Mouse (Mus musculus): ENCODE results near the gene Rbfox1.
A peak's percentile ranks its signal among the peaks of the same experiment; 100 is the strongest.

Rbfox1 gene

GRCm38 (mm10) chr16:7229232-7229631 lies 1344.1 kb downstream of the Rbfox1 start:
- no peak for DNase-seq (ENCODE audit: low spot score)

DNA sequence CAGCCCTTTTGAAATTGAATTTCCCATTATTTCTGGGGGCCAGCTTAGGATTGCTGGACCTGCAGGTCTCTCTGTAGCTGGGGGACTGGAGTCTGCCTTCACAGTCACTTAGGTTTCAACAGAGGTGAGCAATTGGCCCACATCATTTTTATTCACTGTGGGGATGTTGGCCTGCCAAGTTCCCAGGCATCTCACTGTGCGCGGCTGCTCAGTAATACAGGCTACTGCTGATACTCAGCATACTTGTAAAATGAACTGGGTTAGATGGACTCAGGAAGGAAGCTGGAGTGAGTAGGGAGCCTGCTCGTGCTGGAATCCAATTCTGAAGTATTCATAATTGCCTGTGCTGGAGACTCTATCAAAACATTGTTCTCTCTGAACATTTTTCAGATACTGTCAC lies 1356.5 kb downstream of the Rbfox1 start:
- no peak for DNase-seq (ENCODE audit: low spot score)

DNA sequence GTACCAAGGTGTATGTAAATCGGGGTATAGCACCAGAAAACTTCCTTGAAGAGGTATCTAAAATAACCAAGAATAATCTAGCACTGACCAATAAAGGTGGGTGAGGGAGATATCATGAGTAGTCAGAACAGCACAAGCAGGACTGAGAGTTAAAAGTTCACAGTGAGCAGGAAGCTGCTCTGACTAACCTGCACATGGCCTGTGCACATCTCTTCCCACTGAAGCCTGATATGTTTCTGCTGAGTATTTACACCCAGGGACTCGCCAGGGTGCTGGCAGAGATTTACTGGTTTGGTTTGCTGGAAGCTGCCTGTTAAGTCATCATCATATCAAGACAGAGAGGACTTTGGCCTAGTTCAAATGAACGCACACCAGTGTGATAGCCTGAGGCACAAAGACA lies 1357.3 kb downstream of the Rbfox1 start:
- no peak for DNase-seq (ENCODE audit: low spot score)

DNA sequence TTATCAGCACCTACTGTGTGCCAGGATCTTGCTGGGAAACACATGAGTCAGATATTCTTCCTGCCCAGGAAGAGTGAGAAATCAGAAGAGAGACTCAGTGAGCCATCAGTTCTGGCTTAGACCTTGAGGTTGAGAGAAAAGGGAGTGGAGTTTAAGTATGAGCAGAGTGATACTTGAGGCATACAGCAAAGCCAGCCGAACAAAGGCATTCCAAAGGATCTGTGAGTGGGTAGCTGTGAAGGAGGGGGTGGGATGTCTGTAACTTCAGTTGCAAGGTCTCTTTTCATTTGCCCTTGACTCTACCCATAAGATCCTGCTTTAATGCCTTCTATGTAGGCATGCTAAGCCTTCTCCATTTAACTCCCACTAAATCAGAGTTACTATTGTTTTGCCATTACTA lies 1359.2 kb downstream of the Rbfox1 start:
- DNase-seq (ENCODE audit: low spot score) = no peak

DNA sequence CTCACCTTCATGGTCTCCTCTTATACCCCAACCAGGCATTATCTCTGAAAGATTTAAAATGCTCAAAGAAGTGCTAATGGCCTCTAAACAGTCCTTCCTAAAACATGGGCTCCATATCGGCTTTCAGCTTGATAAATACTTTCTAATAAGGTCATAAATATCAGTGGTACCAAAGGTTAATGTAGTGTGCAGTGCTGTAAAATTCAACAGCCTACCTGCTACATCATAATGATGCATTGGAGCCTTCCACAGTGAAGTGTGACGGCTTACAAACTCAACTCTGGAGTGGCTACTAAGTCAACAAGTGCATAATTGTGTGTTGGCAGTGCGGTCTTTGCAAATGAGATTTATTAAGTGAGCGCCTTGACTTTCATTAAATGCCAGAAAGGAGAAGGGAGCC lies 1366.5 kb downstream of the Rbfox1 start:
- DNase-seq (ENCODE audit: low spot score) = no peak

DNA sequence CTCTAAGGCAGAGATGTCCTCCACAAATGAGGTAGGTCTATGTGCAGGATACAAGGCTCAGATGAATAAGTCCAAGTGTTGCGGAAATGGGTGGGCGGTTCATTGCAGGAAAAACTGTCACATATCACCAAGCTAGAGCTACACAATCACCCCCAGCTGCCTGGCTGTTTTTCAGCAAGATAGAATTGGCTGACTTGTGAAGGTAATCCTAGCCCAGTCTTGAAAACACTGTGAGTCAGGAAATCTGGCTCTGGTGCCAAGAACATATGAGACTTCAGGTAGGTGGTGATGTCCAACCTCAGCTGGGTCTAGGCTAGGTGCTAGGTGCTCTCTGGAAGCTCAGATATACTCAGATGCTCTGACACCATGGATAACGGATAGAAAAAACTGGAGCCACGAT lies 1372.2 kb downstream of the Rbfox1 start:
- DNase-seq (ENCODE audit: low spot score) = no peak

GRCm38 (mm10) chr16:7263261-7263660 lies 1378.1 kb downstream of the Rbfox1 start:
- no peak for DNase-seq (ENCODE audit: low spot score)

- DNase-seq (ENCODE audit: low spot score) = no peak
Measured at GRCm38 (mm10) chr16:7265715-7266114, 1380.6 kb downstream of the Rbfox1 start.

- no peak for DNase-seq (ENCODE audit: low spot score)
Measured at GRCm38 (mm10) chr16:7275501-7275900, 1390.3 kb downstream of the Rbfox1 start.

- no peak for DNase-seq (ENCODE audit: low spot score)
Measured at GRCm38 (mm10) chr16:7275901-7276300, 1390.7 kb downstream of the Rbfox1 start.

- DNase-seq (ENCODE audit: low spot score) = no peak
Measured at GRCm38 (mm10) chr16:7279544-7279943, 1394.4 kb downstream of the Rbfox1 start.

DNA sequence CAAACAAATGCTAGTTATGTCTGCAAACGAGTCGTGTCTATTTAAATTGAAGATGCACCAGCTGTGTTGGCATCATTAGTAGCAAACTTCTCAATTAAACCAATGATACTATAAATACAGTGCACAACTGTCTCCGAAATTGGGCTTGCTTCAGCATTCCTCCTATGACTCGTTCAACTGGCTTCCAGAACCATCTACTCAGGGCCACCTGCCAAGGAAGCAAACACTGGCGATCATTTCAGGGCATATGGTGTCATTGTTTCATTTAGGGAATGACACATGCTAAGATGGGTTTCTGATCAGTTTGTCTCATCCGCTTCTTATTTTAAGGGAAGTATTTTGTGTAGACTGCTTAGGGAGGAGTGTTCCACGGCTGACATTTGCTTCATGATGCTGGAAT lies 1397.1 kb downstream of the Rbfox1 start:
- no peak for DNase-seq (ENCODE audit: low spot score)

DNA sequence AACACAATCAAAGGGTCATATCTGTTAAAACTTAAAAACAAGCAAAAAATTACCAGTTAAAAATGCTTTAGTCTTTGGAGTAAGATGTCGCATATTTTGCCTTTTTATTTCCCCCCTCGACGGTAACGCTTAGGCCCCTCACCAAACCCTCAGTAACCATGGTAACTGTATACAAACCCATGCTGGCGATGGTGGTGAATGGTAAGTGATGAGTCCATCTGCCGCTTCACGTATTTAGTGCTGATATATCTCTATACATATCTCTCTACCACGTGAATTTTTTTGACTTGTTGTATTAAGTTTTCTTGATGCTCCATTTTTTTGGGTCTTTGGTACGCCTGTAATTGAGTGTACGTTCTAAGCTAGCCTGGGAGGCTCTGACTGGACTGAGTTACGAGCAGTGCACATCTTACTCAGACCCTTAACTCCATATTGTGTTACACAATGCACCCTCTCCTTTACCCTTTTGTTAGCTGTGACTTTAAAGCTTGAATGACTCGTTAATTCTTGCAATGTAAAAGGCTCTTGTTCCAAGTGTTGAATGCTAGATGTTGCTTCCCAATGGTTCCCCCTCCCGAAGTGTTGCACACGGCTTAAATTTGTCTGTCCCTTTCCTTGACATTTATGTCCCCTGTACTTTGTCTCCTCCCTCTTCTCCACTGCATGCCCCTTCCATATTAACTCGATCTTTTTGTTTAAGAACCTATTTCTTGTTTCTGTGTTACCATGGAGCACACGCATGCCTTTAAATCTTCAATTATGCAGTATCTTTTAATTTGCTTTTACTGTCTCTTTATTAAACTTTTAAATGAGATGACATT lies 1408.0 kb downstream of the Rbfox1 start:
- DNase-seq (ENCODE audit: low spot score) = no peak

DNA sequence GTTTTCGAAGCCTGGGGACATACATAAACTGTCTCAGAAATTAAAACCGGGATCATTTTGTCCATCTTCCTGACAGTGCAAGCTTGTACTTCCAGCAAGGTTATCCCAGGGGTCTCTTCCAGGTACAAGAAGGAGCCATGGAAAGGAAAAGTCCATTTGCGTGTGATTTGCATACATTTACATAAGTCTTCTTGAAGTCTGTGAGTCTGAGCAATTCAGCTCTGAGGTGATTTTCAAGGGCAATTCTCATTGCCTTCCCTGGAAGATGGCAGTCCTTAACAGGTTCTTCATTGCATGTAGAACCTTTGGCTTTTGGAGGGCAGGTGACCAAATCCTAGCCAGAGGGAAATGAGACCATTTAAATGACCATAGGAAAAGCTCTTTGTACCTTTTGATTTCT lies 1417.3 kb downstream of the Rbfox1 start:
- no peak for DNase-seq (ENCODE audit: low spot score)

DNA sequence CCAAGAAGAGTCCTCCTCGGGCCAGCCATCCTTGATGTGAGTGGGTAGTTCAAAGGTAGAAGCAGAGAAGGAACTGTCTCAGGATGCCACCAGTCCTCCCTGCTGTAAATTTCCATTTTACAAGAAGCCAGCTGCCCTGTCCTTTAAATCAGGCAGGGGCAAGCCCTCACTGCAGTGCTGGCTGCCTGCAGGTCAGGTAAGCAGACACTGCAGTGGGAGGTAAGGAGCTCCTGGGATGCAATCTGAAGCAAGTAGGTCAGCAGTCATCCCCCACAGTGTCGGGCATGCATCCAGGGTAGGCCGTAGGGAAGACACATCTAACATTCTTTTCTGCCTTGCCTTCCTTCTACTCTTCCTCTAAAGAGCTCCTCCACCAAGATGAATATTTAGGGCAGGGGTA lies 1444.0 kb downstream of the Rbfox1 start:
- DNase-seq (ENCODE audit: low spot score) = no peak

GRCm38 (mm10) chr16:7341186-7341585 lies 1456.0 kb downstream of the Rbfox1 start:
- peak; percentile 7 for DNase-seq (ENCODE audit: low spot score)

GRCm38 (mm10) chr16:7345298-7345697 lies 1460.1 kb downstream of the Rbfox1 start:
- no peak for DNase-seq (ENCODE audit: low spot score)

DNA sequence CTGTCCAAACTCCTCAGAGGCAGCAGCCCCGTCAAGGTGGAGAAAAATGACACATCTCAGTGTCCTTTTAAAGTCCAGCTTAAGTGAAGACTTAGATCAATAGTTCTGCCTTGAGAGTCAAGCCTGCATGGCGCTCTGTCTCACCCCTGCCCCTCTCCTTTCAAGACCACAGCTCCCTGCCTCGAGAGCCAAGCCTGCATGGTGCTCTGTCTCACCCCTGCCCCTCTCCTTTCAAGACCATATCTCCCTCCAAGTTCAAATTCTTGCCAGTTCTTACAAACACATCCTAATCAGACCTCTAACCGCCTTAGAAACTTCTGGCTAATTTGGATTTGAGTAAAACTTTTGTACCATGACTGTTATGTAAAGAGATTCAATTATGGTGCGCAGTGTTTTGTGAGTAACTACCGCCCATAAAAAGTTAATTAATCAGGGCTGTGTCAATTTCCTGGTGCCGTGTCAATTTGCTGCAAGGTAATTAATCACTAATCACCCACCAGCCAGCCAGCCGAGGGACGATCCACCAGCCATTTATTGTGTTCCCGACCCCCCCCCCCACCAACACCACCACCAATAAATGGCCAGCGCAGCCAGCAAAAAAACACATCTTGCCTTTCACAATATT lies 1461.0 kb downstream of the Rbfox1 start:
- DNase-seq (ENCODE audit: low spot score) = no peak

GRCm38 (mm10) chr16:7347522-7348165 lies 1462.5 kb downstream of the Rbfox1 start:
- no peak for DNase-seq (ENCODE audit: low spot score)

GRCm38 (mm10) chr16:7352808-7353207 lies 1467.7 kb downstream of the Rbfox1 start:
- DNase-seq (ENCODE audit: low spot score) = no peak

- DNase-seq (ENCODE audit: low spot score) = no peak
Measured at GRCm38 (mm10) chr16:7354116-7354515, 1469.0 kb downstream of the Rbfox1 start.

DNA sequence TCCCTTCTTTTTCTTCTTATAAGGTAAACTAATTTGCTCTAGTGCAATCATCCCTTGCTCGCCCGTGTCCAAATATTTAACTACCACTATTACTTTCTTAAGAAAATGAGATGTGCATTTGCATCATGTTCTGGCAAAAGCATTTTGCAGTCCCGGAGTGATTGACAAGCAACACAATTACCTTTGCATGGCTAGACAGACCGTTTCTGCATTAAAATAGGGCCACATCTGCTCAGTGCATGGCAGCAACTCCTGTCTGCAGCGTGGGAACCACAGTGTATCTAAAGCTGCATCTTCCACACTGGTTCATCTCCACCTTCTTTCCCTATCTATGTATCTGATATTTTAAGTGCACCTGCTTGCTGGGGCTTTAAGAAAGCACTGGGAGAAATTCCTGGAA lies 1473.9 kb downstream of the Rbfox1 start:
- no peak for DNase-seq (ENCODE audit: low spot score)

- DNase-seq (ENCODE audit: low spot score) = no peak
Measured at GRCm38 (mm10) chr16:7360706-7361105, 1475.6 kb downstream of the Rbfox1 start.

Measured in ovary, postnatal 36 days (tissue).